Mouse (Mus musculus) MEL (cell line): ENCODE data around the gene Gabarapl1. TPM values are rescaled to one million over a fixed set of nuclear protein-coding genes. Genes with fewer than 3 reads are reported as not detected.

ENCODE experiments used
- DNase-seq: peaks from one replicate; pipeline ENCODE4 v3.0.0; 2011; ENCODE audit warnings: low read depth, low spot score
- H3K27ac ChIP-seq: 2 replicates; pipeline ENCODE4 v1.5.1; 2012; ENCODE audit warnings: low read depth, mild to moderate bottlenecking, control low read depth, low read length, moderate library complexity; ENCODE audit not compliant: control insufficient read depth
- H3K27me3 ChIP-seq, 2 experiments: fragments of 150-350 bp in 1 of 2; sonication (generic) in 1 of 2; 2 replicates each; pipeline ENCODE4 v1.6.1; 2012; ENCODE audit warnings: low read length in 2 of 2, mild to moderate bottlenecking in 2 of 2, improper control_type of control experiment in 1 of 2, moderate library complexity in 1 of 2; ENCODE audit not compliant: insufficient read depth in 2 of 2, control insufficient read depth in 1 of 2
- H3K36me3 ChIP-seq, 2 experiments: 2 replicates each; pipeline ENCODE4 v1.6.1; 2012 to 2014; ENCODE audit warnings: low read length in 2 of 2, improper control_type of control experiment in 1 of 2, inconsistent platforms in 1 of 2, mild to moderate bottlenecking in 1 of 2; ENCODE audit not compliant: insufficient read depth in 2 of 2, control insufficient read depth in 1 of 2
- H3K4me1 ChIP-seq, 2 experiments: fragments of 150-350 bp in 1 of 2; sonication (generic) in 1 of 2; 2 replicates each; pipeline ENCODE4 v1.6.1; 2012; ENCODE audit warnings: low read length in 2 of 2, improper control_type of control experiment in 1 of 2, mild to moderate bottlenecking in 1 of 2; ENCODE audit not compliant: insufficient read depth in 2 of 2, control insufficient read depth in 1 of 2
- H3K4me3 ChIP-seq, 2 experiments: fragments of 150-350 bp in 1 of 2; sonication (generic) in 1 of 2; 2 replicates each; pipeline ENCODE4 v1.5.1; 2012; ENCODE audit warnings: low read depth in 2 of 2, low read length in 2 of 2, mild to moderate bottlenecking in 2 of 2, moderate library complexity in 2 of 2, control low read depth in 1 of 2, improper control_type of control experiment in 1 of 2; ENCODE audit not compliant: control insufficient read depth in 1 of 2, insufficient read depth in 1 of 2
- H3K79me2 ChIP-seq: 2 replicates; pipeline ENCODE4 v1.6.1; 2012; ENCODE audit warnings: mild to moderate bottlenecking, low read length, moderate library complexity; ENCODE audit not compliant: control insufficient read depth, poor library complexity, insufficient read depth
- H3K9ac ChIP-seq: 2 replicates; pipeline ENCODE4 v1.6.1; 2012; ENCODE audit warnings: low read depth, mild to moderate bottlenecking, control low read depth, low read length, moderate library complexity; ENCODE audit not compliant: control insufficient read depth, poor library complexity, severe bottlenecking
- H3K9me3 ChIP-seq: fragments of 150-350 bp; sonication (generic); replicated peaks from 2 replicates; pipeline ENCODE4 v1.6.1; 2012; ENCODE audit warnings: mild to moderate bottlenecking, low read length, improper control_type of control experiment, moderate library complexity; ENCODE audit not compliant: insufficient read depth
- CHD2 ChIP-seq: IDR thresholded peaks from 2 replicates; pipeline ENCODE4 v1.6.1; 2011; ENCODE audit warnings: low read length, improper control_type of control experiment
- E2F4 ChIP-seq: IDR thresholded peaks from 2 replicates; pipeline ENCODE4 v1.6.1; 2011; ENCODE audit warnings: low read depth, low read length, improper control_type of control experiment, borderline replicate concordance
- ELF1 ChIP-seq: IDR thresholded peaks from 2 replicates; pipeline ENCODE4 v1.6.1; 2014; ENCODE audit warnings: low read depth, mild to moderate bottlenecking, inconsistent platforms, low read length, improper control_type of control experiment, moderate library complexity
- ETS1 ChIP-seq: IDR thresholded peaks from 2 replicates; pipeline ENCODE4 v1.6.1; 2012; ENCODE audit warnings: low read depth, mild to moderate bottlenecking, inconsistent platforms, low read length, improper control_type of control experiment, moderate library complexity
- GABPA ChIP-seq: IDR thresholded peaks from 2 replicates; pipeline ENCODE4 v1.6.1; 2012; ENCODE audit warnings: low read depth, mild to moderate bottlenecking, inconsistent platforms, low read length, improper control_type of control experiment, moderate library complexity
- JUND ChIP-seq: IDR thresholded peaks from 2 replicates; pipeline ENCODE4 v1.6.1; 2011; ENCODE audit warnings: low read depth, mild to moderate bottlenecking, improper control_type of control experiment, low read length
- MAX ChIP-seq: IDR thresholded peaks from 2 replicates; pipeline ENCODE4 v1.6.1; 2011; ENCODE audit warnings: low read length, improper control_type of control experiment
- MEF2A ChIP-seq: IDR thresholded peaks from 2 replicates; pipeline ENCODE4 v1.6.1; 2014; ENCODE audit warnings: low read depth, mild to moderate bottlenecking, inconsistent platforms, low read length, improper control_type of control experiment; ENCODE audit not compliant: poor library complexity, insufficient replicate concordance, severe bottlenecking; ENCODE audit errors: extremely low read depth
- RAD21 ChIP-seq: IDR thresholded peaks from 2 replicates; pipeline ENCODE4 v1.6.1; 2011; ENCODE audit warnings: mild to moderate bottlenecking, low read depth, low read length, improper control_type of control experiment
- SIN3A ChIP-seq: IDR thresholded peaks from 2 replicates; pipeline ENCODE4 v1.6.1; 2012; ENCODE audit warnings: low read length, improper control_type of control experiment, inconsistent platforms
- TBP ChIP-seq: IDR thresholded peaks from 2 replicates; pipeline ENCODE4 v1.8.0; 2011; ENCODE audit warnings: low read depth, low read length, improper control_type of control experiment
- USF1 ChIP-seq: IDR thresholded peaks from 2 replicates; pipeline ENCODE4 v1.6.1; 2014; ENCODE audit warnings: low read depth, mild to moderate bottlenecking, inconsistent platforms, low read length, improper control_type of control experiment, moderate library complexity
- USF2 ChIP-seq, 2 experiments: IDR thresholded peaks; 2 replicates each; pipeline ENCODE4 v1.6.1; 2011 to 2012; ENCODE audit warnings: improper control_type of control experiment in 2 of 2, low read length in 2 of 2, borderline replicate concordance in 1 of 2, inconsistent platforms in 1 of 2, low read depth in 1 of 2, mild to moderate bottlenecking in 1 of 2; ENCODE audit not compliant: insufficient read depth in 1 of 2
- ZC3H11A ChIP-seq: IDR thresholded peaks from 2 replicates; pipeline ENCODE4 v1.6.1; 2012; ENCODE audit warnings: low read depth, mild to moderate bottlenecking, inconsistent platforms, low read length, improper control_type of control experiment
- ZMIZ1 ChIP-seq: IDR thresholded peaks from 2 replicates; pipeline ENCODE4 v1.6.1; 2012; ENCODE audit warnings: low read depth, mild to moderate bottlenecking, inconsistent platforms, low read length, improper control_type of control experiment, moderate library complexity
- ZNF384 ChIP-seq: IDR thresholded peaks from 2 replicates; pipeline ENCODE4 v1.6.1; 2012; ENCODE audit warnings: low read depth, mild to moderate bottlenecking, inconsistent platforms, low read length, improper control_type of control experiment
- polyA plus RNA-seq, 2 experiments: library from polyadenylated mRNA; stranded (reverse) in 1 of 2; unstranded in 1 of 2; fragments of >175 nt in 1 of 2; fragments of >200 nt in 1 of 2; gene quantifications; 2 replicates each; pipeline versions ENCODE4 v1.2.1 to v1.2.4; 2012; ENCODE audit warnings: low replicate concordance in 2 of 2, low read depth in 1 of 2; ENCODE audit not compliant: insufficient read length in 2 of 2, insufficient read depth in 1 of 2, missing spikeins in 1 of 2
- total RNA-seq: library from RNA; depleted of rRNA; stranded (reverse); fragments of 300-350 nt; gene quantifications from 2 replicates; pipeline ENCODE4 v1.2.3, GENCODE M21; 2012

Gene Gabarapl1
- total and polyA plus RNA-seq, 3 experiments, result 61.3 to 99.5 TPM; not detected in 1

GRCm38 (mm10) chr6:129513409-129513808 is 19.6 kb upstream of the Gabarapl1 start:
- DNase-seq, result peak; percentile 31
- TF ChIP-seq ZC3H11A (no peak), GABPA (no peak), ZMIZ1 (no peak), ZNF384 (no peak), USF2 (IDR thresholded peaks at IDR 0.05; ENCODE audit: borderline replicate concordance in 1 of 2, insufficient read depth in 1 of 2, low read depth in 1 of 2, low read length in 2 of 2) (no peak), CHD2 (no peak), TBP (no peak), USF1 (no peak), MEF2A (no peak), SIN3A (no peak), E2F4 (no peak), MAX (no peak), ETS1 (no peak), RAD21 (no peak), ELF1 (no peak)
- H3K4me1 ChIP-seq, result peaks cover 0 to 9% of the 10 kb centered on the region in 2 experiments; a peak in 1 of 4 replicates
- H3K79me2 ChIP-seq, result no peaks in the 10 kb centered on the region
- H3K9me3 ChIP-seq, result no peaks in the 10 kb centered on the region
- peaks cover 0 to 6% of the 10 kb centered on the region in 2 experiments; a peak in 2 of 4 replicates for H3K36me3 ChIP-seq
- H3K27ac ChIP-seq, result no peak overlapping the region
- H3K27me3 ChIP-seq, result no peaks in the 10 kb centered on the region; a peak in 1 of 4 replicates
- no peak overlapping the region for H3K4me3 ChIP-seq
- H3K9ac ChIP-seq, result no peak overlapping the region

- no peak overlapping the region for H3K4me3 ChIP-seq
- peak; percentile 41 for DNase-seq
- H3K27ac ChIP-seq, result no peak overlapping the region
- H3K4me1 ChIP-seq, result peaks cover 0 to 9% of the 10 kb centered on the region in 2 experiments; a peak in 1 of 4 replicates
- 0 out of 2 replicates have a peak, but pooled peaks have one; percentile 33 for TF ChIP-seq ZNF384
- no peak for TF ChIP-seq JUND
- TF ChIP-seq, all 39 proteins: peak for 1
- H3K9ac ChIP-seq, result no peak overlapping the region
- H3K9me3 ChIP-seq, result no peaks in the 10 kb centered on the region
- no peaks in the 10 kb centered on the region; a peak in 1 of 4 replicates for H3K27me3 ChIP-seq
- H3K36me3 ChIP-seq, result peaks cover 0 to 6% of the 10 kb centered on the region in 2 experiments; a peak in 2 of 4 replicates
- H3K79me2 ChIP-seq, result no peaks in the 10 kb centered on the region
Measured at GRCm38 (mm10) chr6:129514376-129514775, 18.6 kb upstream of the Gabarapl1 start.
